Mouse (Mus musculus) limb, embryonic 15.5 days (tissue): ENCODE measurements around the gene Itpr1. TPM values are rescaled to one million over a fixed set of nuclear protein-coding genes. Genes with fewer than 3 reads are reported as not detected.

ENCODE experiments used
- ATAC-seq: fragments of 200-750 bp; cut with Nextera tagmentation; 2 replicates; pipeline ENCODE4 v1.8.0; 2017; ENCODE audit warnings: low read depth, moderate TSS enrichment; ENCODE audit not compliant: insufficient number of reproducible peaks, low FRiP score, low TSS enrichment
- H3K27ac ChIP-seq: fragments of 300-500 bp; sonication (generic); 2 replicates; pipeline ENCODE4 v1.5.1; 2015; ENCODE audit warnings: moderate library complexity, mild to moderate bottlenecking, inconsistent platforms
- H3K27me3 ChIP-seq: fragments of 300-500 bp; sonication (generic); 2 replicates; pipeline ENCODE4 v1.6.1; 2015; ENCODE audit warnings: inconsistent platforms
- H3K36me3 ChIP-seq: fragments of 300-500 bp; sonication (generic); 2 replicates; pipeline ENCODE4 v1.6.1; 2015; ENCODE audit warnings: inconsistent platforms
- H3K4me1 ChIP-seq: fragments of 300-500 bp; sonication (generic); 2 replicates; pipeline ENCODE4 v1.6.1; 2015; ENCODE audit warnings: inconsistent platforms
- H3K4me2 ChIP-seq: fragments of 300-500 bp; sonication (generic); 2 replicates; pipeline ENCODE4 v1.6.1; 2015; ENCODE audit warnings: mild to moderate bottlenecking, inconsistent platforms
- H3K4me3 ChIP-seq: fragments of 300-500 bp; sonication (generic); 2 replicates; pipeline ENCODE4 v1.5.1; 2015; ENCODE audit warnings: mild to moderate bottlenecking, inconsistent platforms
- H3K9ac ChIP-seq: fragments of 300-500 bp; sonication (generic); 2 replicates; pipeline ENCODE4 v1.6.1; 2015; ENCODE audit warnings: inconsistent platforms
- H3K9me3 ChIP-seq: fragments of 300-500 bp; sonication (generic); 2 replicates; pipeline ENCODE4 v1.6.1; 2016; ENCODE audit warnings: inconsistent platforms
- WGBS: fragments of 180-500 bp; shearing (Covaris S2); methylation state at CpG from one replicate; pipeline ENCODE4 v1.1.7; 2015; 5-methylcytosine and 5-hydroxymethylcytosine counted together
- polyA plus RNA-seq: library from polyadenylated mRNA; unstranded; fragments of >200 nt; fragmentation: Nextera tagmentation; extraction: Ambion mirVana; gene quantifications from 2 replicates; pipeline ENCODE4 v1.2.1, GENCODE M21; 2015

Itpr1 gene
- polyA plus RNA-seq, 1 experiment from 2014 or later, result 9.0 TPM

- Histone ChIP-seq H3K4me3 (no peak overlapping the region), H3K4me2 (no peak overlapping the region), H3K4me1 (peaks cover 34% of the 10 kb centered on the region), H3K27ac (peak overlapping the region; percentile 87; the same call in 1 of the 2 replicates), H3K9me3 (no peaks in the 10 kb centered on the region), H3K27me3 (no peaks in the 10 kb centered on the region), H3K9ac (no peak overlapping the region), H3K36me3 (no peaks in the 10 kb centered on the region)
- no peak for ATAC-seq
- WGBS, result 87% methylated on average over 7 of the region's 7 CpGs
Measured at GRCm38 (mm10) chr6:108454979-108455836, 242.3 kb downstream of the Itpr1 start.

- H3K27ac ChIP-seq, result peak overlapping the region; percentile 87
- H3K4me1 ChIP-seq, result peaks cover 34% of the 10 kb centered on the region
- H3K9me3 ChIP-seq, result no peaks in the 10 kb centered on the region
- no peak for ATAC-seq
- H3K27me3 ChIP-seq, result no peaks in the 10 kb centered on the region
- H3K4me2 ChIP-seq, result peak overlapping the region; percentile 37
- 13% methylated on average over 18 of the region's 18 CpGs for WGBS
- 0 out of 2 replicates have a peak overlapping the region, but pooled peaks have one; percentile 20 for H3K9ac ChIP-seq
- H3K36me3 ChIP-seq, result no peaks in the 10 kb centered on the region
- H3K4me3 ChIP-seq, result peak overlapping the region; percentile 3; the same call in 1 of the 2 replicates
Measured at GRCm38 (mm10) chr6:108456231-108457062, 243.6 kb downstream of the Itpr1 start.

DNA sequence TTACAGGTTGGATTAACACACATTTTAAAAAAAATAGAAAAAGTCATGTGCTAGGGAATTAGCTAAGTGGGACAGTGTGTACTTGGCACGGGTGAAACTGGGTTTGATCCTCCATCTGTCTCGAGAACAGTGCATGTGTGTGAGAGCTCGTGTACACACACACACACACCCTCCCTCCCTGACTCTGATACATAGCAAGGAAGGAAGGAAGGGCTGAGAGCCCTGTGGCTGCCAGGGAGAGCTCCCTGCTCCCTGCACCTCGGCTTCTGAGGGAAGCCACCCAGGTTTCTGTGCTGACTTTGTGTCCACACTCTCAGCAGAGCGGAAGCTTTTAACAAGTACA lies 244.1 kb downstream of the Itpr1 start:
- H3K4me1 ChIP-seq, result peaks cover 34% of the 10 kb centered on the region
- H3K36me3 ChIP-seq, result no peaks in the 10 kb centered on the region
- 8% methylated on average over 5 of the region's 5 CpGs for WGBS
- H3K9me3 ChIP-seq, result no peaks in the 10 kb centered on the region
- no peak overlapping the region for H3K4me3 ChIP-seq
- H3K27me3 ChIP-seq, result no peaks in the 10 kb centered on the region
- H3K4me2 ChIP-seq, result peak overlapping the region; percentile 37
- no peak for ATAC-seq
- no peak overlapping the region for H3K9ac ChIP-seq
- peak overlapping the region; percentile 87 for H3K27ac ChIP-seq

GRCm38 (mm10) chr6:108457516-108458181 lies 244.8 kb downstream of the Itpr1 start:
- Histone ChIP-seq H3K9ac (no peak overlapping the region), H3K4me1 (peaks cover 34% of the 10 kb centered on the region), H3K9me3 (no peaks in the 10 kb centered on the region), H3K4me2 (peak overlapping the region; percentile 19; the same call in 1 of the 2 replicates), H3K27ac (peak overlapping the region; percentile 86), H3K4me3 (no peak overlapping the region), H3K36me3 (no peaks in the 10 kb centered on the region), H3K27me3 (no peaks in the 10 kb centered on the region)
- no peak for ATAC-seq
- WGBS, result 23% methylated on average over 14 of the region's 14 CpGs

- peak overlapping the region; percentile 86 for H3K27ac ChIP-seq
- H3K4me1 ChIP-seq, result peaks cover 34% of the 10 kb centered on the region
- WGBS, result 25% methylated on average over 2 of the region's 2 CpGs
- 0 out of 2 replicates have a peak, but pooled peaks have one; percentile 50 for ATAC-seq
- no peak overlapping the region for H3K4me3 ChIP-seq
- no peaks in the 10 kb centered on the region for H3K27me3 ChIP-seq
- no peaks in the 10 kb centered on the region for H3K36me3 ChIP-seq
- H3K9me3 ChIP-seq, result no peaks in the 10 kb centered on the region
- H3K4me2 ChIP-seq, result no peak overlapping the region
- H3K9ac ChIP-seq, result no peak overlapping the region
Measured at GRCm38 (mm10) chr6:108458182-108458571, 245.3 kb downstream of the Itpr1 start.

GRCm38 (mm10) chr6:108458826-108459225 lies 245.9 kb downstream of the Itpr1 start:
- H3K4me1 ChIP-seq, result peaks cover 34% of the 10 kb centered on the region

DNA sequence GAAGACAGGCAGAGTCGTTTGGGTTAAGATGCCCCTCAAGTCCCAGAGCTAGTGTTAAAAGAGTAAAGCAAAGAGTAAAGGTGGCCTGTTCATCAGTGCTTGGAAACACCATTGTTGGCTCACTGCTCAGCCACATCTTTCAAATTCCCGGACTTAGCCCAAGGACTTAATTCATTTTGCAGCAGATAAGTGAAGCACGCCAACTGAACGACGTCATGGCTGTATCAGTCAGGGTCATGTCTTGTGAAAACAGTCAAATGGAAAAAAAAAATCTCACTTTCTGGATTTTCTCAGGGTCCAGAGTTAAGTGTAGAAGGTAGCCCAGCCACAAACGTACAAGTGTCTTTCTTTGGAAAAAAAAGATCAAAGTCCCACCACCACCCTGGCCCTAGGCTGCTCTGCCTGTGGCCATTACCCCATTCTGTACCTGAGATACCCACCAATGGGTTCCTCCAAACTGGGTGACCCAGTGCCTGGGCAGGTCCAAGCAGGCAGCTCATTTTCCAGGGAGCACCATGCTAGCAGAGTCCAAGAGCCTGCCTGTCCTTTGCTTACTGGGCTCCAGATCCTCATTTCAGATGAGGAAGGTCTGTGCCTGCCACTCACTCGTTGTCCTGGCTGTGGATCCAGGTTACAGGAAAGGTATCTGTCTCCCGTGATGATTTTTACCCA lies 251.5 kb downstream of the Itpr1 start:
- Histone ChIP-seq H3K27ac (no peak overlapping the region), H3K36me3 (no peaks in the 10 kb centered on the region), H3K9ac (no peak overlapping the region), H3K4me3 (no peak overlapping the region), H3K4me2 (no peak overlapping the region), H3K9me3 (no peaks in the 10 kb centered on the region), H3K27me3 (no peaks in the 10 kb centered on the region), H3K4me1 (0 out of 2 replicates have a peak, but pooled peaks cover 5% of the 10 kb centered on the region)
- 72% methylated on average over 8 of the region's 8 CpGs for WGBS
- ATAC-seq, result no peak

More at GRCm38 (mm10) chr6:108458826-108459225, 245.9 kb downstream of the Itpr1 start:
- H3K4me2 ChIP-seq, result no peak overlapping the region
- peak overlapping the region; percentile 86; the same call in 1 of the 2 replicates for H3K27ac ChIP-seq
- no peak for ATAC-seq
- H3K9ac ChIP-seq, result no peak overlapping the region
- no peaks in the 10 kb centered on the region for H3K36me3 ChIP-seq
- H3K9me3 ChIP-seq, result no peaks in the 10 kb centered on the region
- no peak overlapping the region for H3K4me3 ChIP-seq
- no peaks in the 10 kb centered on the region for H3K27me3 ChIP-seq
- 86% methylated on average over 11 of the region's 11 CpGs for whole genome bisulfite sequencing

DNA sequence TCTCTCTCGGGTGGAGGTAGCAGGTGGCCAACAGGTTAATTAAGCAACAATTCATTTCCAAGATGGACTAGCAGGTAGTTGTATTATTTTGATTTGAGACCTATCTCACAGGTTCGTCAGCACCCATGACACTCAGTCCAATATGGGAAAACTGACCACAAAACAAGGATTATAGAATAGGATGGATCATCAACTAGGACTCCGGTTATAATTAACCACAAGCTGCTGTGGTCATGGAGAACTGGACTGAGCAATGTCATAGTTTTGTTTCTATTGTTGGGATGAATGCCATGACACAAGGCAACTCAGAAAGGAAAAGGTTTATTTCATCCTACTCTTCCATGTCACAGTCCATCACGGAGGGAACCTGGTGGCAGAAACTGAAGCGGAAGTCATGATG lies 252.3 kb downstream of the Itpr1 start:
- no peaks in the 10 kb centered on the region for H3K9me3 ChIP-seq
- ATAC-seq, result no peak

DNA sequence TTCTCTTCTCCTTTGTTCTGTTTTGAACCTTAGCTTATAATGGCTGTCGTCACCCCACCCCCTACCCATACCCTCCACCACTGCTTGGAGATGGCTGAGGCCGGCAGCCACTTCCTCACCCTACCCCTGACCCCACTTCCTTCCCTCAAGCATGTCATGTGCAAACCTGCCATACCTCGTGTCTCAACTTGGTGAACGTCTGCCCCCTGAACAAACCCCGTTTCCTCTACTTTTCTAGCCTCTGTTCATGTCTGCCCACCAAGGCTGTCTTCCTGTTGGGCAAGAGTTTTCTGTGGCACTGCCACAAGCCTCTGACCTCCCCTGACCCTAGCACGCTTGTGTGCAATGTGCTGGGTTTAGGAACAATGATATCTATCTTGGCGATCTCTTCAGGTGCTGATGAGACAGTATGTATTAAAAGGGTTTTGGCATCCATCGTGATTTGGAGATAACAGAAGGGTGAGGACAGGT lies 253.2 kb downstream of the Itpr1 start:
- ATAC-seq, result no peak

More for the DNA sequence above, 252.3 kb downstream of the Itpr1 start:
- no peak overlapping the region for H3K27ac ChIP-seq
- H3K4me2 ChIP-seq, result no peak overlapping the region
- no peaks in the 10 kb centered on the region for H3K27me3 ChIP-seq
- 89% methylated on average over 5 of the region's 5 CpGs for WGBS
- no peaks in the 10 kb centered on the region for H3K36me3 ChIP-seq
- H3K4me1 ChIP-seq, result 0 out of 2 replicates have a peak, but pooled peaks cover 5% of the 10 kb centered on the region
- H3K9ac ChIP-seq, result no peak overlapping the region
- H3K4me3 ChIP-seq, result no peak overlapping the region

GRCm38 (mm10) chr6:108467597-108467996 lies 254.7 kb downstream of the Itpr1 start:
- no peak for ATAC-seq
- Histone ChIP-seq H3K27me3 (no peaks in the 10 kb centered on the region), H3K9me3 (no peaks in the 10 kb centered on the region), H3K4me1 (0 out of 2 replicates have a peak, but pooled peaks cover 5% of the 10 kb centered on the region), H3K4me3 (no peak overlapping the region), H3K36me3 (no peaks in the 10 kb centered on the region), H3K4me2 (no peak overlapping the region), H3K9ac (no peak overlapping the region), H3K27ac (no peak overlapping the region)
- WGBS, result 38% methylated on average over 6 of the region's 6 CpGs

More for the DNA sequence above, 253.2 kb downstream of the Itpr1 start:
- 68% methylated on average over 8 of the region's 8 CpGs for WGBS
- Histone ChIP-seq H3K4me2 (no peak overlapping the region), H3K27ac (no peak overlapping the region), H3K9me3 (no peaks in the 10 kb centered on the region), H3K36me3 (no peaks in the 10 kb centered on the region), H3K9ac (no peak overlapping the region), H3K27me3 (no peaks in the 10 kb centered on the region), H3K4me1 (0 out of 2 replicates have a peak, but pooled peaks cover 5% of the 10 kb centered on the region), H3K4me3 (no peak overlapping the region)
